Mouse (Mus musculus) adipose tissue, adult 10 weeks (tissue): ENCODE data around the gene Pik3ap1. TPM values are rescaled to one million over a fixed set of nuclear protein-coding genes. Genes with fewer than 3 reads are reported as not detected.

Experiments
- polyA plus RNA-seq: library from polyadenylated mRNA; stranded (reverse); fragments of 350-450 nt; fragmentation: Illumina TruSeq; extraction: RNeasy Lipid Tissue Mini Kit (QIAGEN cat#74804); gene quantifications from one replicate; pipeline ENCODE4 v1.2.3, GENCODE M21; 2014; ENCODE audit warnings: low read depth, low replicate concordance

Pik3ap1 gene
- 5.8 TPM for polyA plus RNA-seq

GRCm38 (mm10) chr19:41384922-41385508, at the start of gene Pik3ap1:
Gene Pik3ap1 (minus strand): TSS chr19:41385102.

GRCm38 (mm10) chr19:41263630-41264295, 121.1 kb downstream of the Pik3ap1 start, which contains the start of gene Tm9sf3:
Gene Tm9sf3 (minus strand): TSS chr19:41263997.

Other genes with a start within 250 kb of the Pik3ap1 start
- gene Tll2, start 178.3 kb downstream of the Pik3ap1 start, polyA plus RNA-seq: 0.14 TPM
- 154 TPM for gene Tm9sf3, start 121.1 kb downstream of the Pik3ap1 start, polyA plus RNA-seq
- 1.1 TPM for gene Lcor, start 97.5 kb upstream of the Pik3ap1 start, polyA plus RNA-seq
- 1.5 TPM for gene Gm340, start 197.3 kb upstream of the Pik3ap1 start, polyA plus RNA-seq